Mouse (Mus musculus): ENCODE measurements around the gene Tmem121.
"Not testable (repeated sequence)": the region's sequence is repeated elsewhere in the genome, so short reads cannot be mapped to it uniquely, and the experiment has no call there.

The Tmem121 gene

GRCm38 (mm10) chr12:113221289-113221688 lies 35.6 kb downstream of the Tmem121 start:
- peak; percentile 9 for DNase-seq (ENCODE audit: low spot score)

DNA sequence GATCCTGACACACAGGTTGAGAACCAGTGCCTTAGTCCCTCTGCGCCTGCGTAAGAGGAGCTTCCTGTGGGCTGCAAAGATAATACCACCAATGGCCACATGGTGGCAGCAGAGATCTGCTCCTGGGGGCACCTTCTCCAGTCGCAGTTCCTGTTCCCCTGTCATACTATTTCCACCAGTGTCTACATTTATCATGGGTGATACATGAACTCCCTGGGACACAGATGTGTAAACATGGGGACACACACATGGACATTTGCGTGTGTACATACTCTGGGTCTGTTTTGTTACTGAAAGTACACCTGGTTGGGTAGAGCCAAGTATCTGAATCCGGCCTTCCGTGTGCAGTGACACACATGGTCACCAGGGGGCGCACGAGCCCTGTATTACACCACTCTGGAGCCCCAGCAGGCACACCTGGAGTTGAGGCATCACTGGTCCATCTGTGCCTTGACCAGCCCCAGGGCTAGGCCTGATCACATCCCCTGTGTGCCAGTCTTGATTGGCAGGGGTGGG lies 36.4 kb downstream of the Tmem121 start:
- DNase-seq (ENCODE audit: low spot score), result peak; percentile 85

DNA sequence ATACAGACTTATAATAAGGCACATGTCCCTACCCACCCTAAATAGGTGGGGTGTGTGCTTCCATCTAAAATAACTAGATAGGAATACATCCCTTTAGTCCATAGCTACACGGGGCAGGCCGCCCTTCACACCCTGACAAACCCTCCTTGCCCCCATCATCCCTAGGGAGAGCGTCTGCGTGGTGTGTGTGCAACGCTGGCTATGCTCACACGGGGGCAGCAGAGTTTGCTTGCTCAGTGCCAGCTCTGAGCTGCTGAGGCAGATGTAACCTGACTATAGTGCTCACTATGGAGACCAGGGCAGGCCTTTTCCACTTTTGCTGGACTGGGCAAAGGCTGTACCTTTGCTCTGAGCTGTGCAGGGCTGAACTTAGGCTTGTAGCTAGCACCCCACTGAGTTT lies 37.0 kb downstream of the Tmem121 start:
- DNase-seq (ENCODE audit: low spot score), result peak; percentile 9

- DNase-seq (ENCODE audit: low spot score), result no peak
Observed at GRCm38 (mm10) chr12:113224206-113224605, 38.5 kb downstream of the Tmem121 start.

DNA sequence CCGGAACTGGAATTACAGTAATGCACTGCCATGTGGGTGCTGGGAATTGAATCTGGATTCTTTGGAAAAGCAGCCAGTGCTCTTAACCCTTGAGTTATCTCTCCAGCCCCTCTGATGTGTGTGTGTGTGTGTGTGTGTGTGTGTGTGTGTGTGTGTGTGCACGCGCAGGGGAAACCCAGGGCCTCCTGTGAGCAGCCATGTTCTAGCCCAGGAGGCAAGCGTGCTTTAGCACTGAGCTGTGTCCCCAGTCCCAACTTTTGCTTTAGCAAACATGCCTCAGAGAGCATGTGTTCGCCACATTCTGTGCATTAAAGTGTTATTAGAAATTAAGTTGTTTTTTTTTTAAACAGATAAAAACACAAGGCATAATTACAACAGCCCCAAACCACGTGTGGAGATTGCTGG lies 39.0 kb downstream of the Tmem121 start:
- DNase-seq (ENCODE audit: low spot score), result no peak

DNA sequence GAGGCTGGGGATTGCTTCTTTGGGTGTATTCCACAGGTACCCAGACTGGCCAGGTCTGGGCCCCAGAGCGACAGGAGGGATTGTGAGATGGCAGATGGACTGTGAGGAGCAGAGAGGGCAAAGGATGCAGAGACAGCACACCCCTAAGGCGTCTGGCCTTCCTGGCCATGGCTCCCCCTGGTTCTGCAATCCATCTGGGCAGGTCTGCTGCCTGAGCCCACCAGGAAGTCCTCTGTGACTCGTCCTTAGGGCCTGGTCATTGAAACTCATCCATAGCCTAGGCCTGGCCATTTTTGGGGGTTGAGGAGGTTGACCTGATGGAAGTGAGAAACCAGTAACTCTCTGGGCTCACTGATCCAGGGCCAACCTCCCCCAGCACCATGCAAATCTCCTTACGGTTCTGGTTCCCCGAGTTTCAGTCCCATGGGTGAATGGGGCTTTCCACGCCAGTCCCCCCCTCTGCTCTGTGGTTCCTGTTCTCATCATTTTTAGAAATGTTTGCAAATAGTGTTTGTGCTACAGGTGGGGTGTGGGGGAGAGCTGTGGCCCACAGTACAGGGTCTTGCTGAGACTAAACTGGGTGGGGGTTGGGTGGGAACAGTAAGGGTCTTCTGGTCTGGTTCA lies 42.4 kb downstream of the Tmem121 start:
- no peak for DNase-seq (ENCODE audit: low spot score)

GRCm38 (mm10) chr12:113230741-113231140 lies 45.0 kb downstream of the Tmem121 start:
- DNase-seq (ENCODE audit: low spot score), result no peak

- DNase-seq (ENCODE audit: low spot score), result not testable (repeated sequence)
Observed at GRCm38 (mm10) chr12:113231551-113232263, 46.0 kb downstream of the Tmem121 start.

- DNase-seq (ENCODE audit: low spot score), result not testable (repeated sequence)
Observed at GRCm38 (mm10) chr12:113232264-113232750, 46.6 kb downstream of the Tmem121 start.

All from ovary, postnatal 10 days (tissue).